Mouse (Mus musculus): ENCODE data around the gene Dgka. TPM values are rescaled to one million over a fixed set of nuclear protein-coding genes. Genes with fewer than 3 reads are reported as not detected.
"Not testable (repeated sequence)": the region's sequence is repeated elsewhere in the genome, so short reads cannot be mapped to it uniquely, and the experiment has no call there.

Dgka gene
- polyA plus RNA-seq, 1 experiment from 2014 or later, result 5.4 TPM

DNA sequence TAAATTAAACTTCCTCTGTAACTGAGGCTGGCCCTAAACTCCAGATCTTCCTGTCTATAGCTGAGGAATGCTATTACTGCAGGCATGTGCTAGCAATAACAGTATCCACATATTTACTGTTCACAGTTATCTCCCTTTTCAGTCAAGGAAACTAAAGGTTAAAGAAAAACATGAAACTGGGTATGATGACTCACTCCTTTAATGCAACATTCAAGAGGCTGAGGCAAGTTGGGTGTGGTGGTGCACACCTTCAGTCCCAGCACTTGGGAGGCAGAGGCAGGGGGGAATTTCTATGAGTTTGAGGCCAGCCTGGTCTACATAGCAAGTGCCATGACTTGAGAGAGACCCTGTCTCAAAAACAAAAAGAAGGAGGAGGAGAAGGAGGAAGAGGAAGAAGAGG, 12.7 kb downstream of the Dgka start:
- H3K9me3 ChIP-seq (ENCODE audit: control insufficient read depth, low read length), result no peaks in the 10 kb centered on the region; the same call in 1 of the 2 replicates
- no peaks in the 10 kb centered on the region for H3K4me1 ChIP-seq (ENCODE audit: control insufficient read depth in 2 of 2, insufficient read depth in 2 of 2, low read length in 2 of 2)
- no peak overlapping the region for H3K9ac ChIP-seq (ENCODE audit: low read length)

DNA sequence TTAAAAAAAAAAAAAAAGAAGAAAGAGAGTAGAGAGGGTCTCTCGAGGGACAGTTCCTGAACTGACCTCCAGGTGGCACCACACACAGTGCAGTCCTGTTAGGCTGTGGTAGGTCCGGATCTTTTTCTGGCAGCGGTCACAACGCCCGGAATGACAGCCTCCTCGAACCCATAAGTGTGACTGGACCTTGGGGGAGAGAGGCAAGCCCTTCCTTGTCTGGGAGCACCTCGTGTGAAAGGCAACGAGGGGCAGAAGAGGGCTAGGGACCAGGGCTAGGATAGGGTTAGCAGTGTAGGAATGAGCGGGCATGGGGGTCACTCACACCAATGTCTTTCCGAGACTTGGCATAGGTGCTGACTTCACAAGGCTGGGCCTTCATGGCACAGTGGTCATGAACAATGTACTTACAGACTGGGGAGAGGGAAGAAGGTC, 13.6 kb downstream of the Dgka start:
- no peak overlapping the region for H3K9ac ChIP-seq (ENCODE audit: low read length)
- H3K27ac ChIP-seq (replicated peaks in 1 of 2; ENCODE audit: control insufficient read depth in 1 of 2, insufficient read depth in 1 of 2, low read depth in 2 of 2, low read length in 2 of 2), result no peak overlapping the region
- H3K4me3 ChIP-seq (ENCODE audit: control insufficient read depth in 1 of 2, insufficient read depth in 1 of 2, low read depth in 1 of 2, low read length in 2 of 2), result no peak overlapping the region
- 21% methylated on average over 10 of the region's 10 CpGs for WGBS
- H3K9me3 ChIP-seq (ENCODE audit: control insufficient read depth, low read length), result no peaks in the 10 kb centered on the region; the same call in 1 of the 2 replicates
- no peaks in the 10 kb centered on the region for H3K27me3 ChIP-seq (ENCODE audit: control insufficient read depth, insufficient read depth, low read length)
- ATAC-seq (ENCODE audit: insufficient number of reproducible peaks, insufficient read depth, low FRiP score, low read depth), result peak; percentile 48
- H3K4me2 ChIP-seq (ENCODE audit: low read length), result 0 out of 2 replicates have a peak overlapping the region, but pooled peaks have one; percentile 12
- H3K36me3 ChIP-seq (ENCODE audit: control insufficient read depth, insufficient read depth, low read length), result no peaks in the 10 kb centered on the region
- no peaks in the 10 kb centered on the region for H3K4me1 ChIP-seq (ENCODE audit: control insufficient read depth in 2 of 2, insufficient read depth in 2 of 2, low read length in 2 of 2)

More for the DNA sequence above, 12.7 kb downstream of the Dgka start:
- Histone ChIP-seq H3K4me2 (ENCODE audit: low read length) (no peak overlapping the region), H3K27ac (replicated peaks in 1 of 2; ENCODE audit: control insufficient read depth in 1 of 2, insufficient read depth in 1 of 2, low read depth in 2 of 2, low read length in 2 of 2) (no peak overlapping the region), H3K36me3 (ENCODE audit: control insufficient read depth, insufficient read depth, low read length) (no peaks in the 10 kb centered on the region), H3K27me3 (ENCODE audit: control insufficient read depth, insufficient read depth, low read length) (no peaks in the 10 kb centered on the region), H3K4me3 (ENCODE audit: control insufficient read depth in 1 of 2, insufficient read depth in 1 of 2, low read depth in 1 of 2, low read length in 2 of 2) (no peak overlapping the region)
- no peak for ATAC-seq (ENCODE audit: insufficient number of reproducible peaks, insufficient read depth, low FRiP score, low read depth)

- Histone ChIP-seq H3K4me3 (ENCODE audit: control insufficient read depth in 1 of 2, insufficient read depth in 1 of 2, low read depth in 1 of 2, low read length in 2 of 2) (no peak overlapping the region), H3K36me3 (ENCODE audit: control insufficient read depth, insufficient read depth, low read length) (no peaks in the 10 kb centered on the region), H3K9ac (ENCODE audit: low read length) (no peak overlapping the region), H3K27me3 (ENCODE audit: control insufficient read depth, insufficient read depth, low read length) (no peaks in the 10 kb centered on the region), H3K27ac (replicated peaks in 1 of 2; ENCODE audit: control insufficient read depth in 1 of 2, insufficient read depth in 1 of 2, low read depth in 2 of 2, low read length in 2 of 2) (no peak overlapping the region), H3K4me1 (ENCODE audit: control insufficient read depth in 2 of 2, insufficient read depth in 2 of 2, low read length in 2 of 2) (no peaks in the 10 kb centered on the region), H3K9me3 (ENCODE audit: control insufficient read depth, low read length) (no peaks in the 10 kb centered on the region; the same call in 1 of the 2 replicates), H3K4me2 (ENCODE audit: low read length) (no peak overlapping the region)
- WGBS, result 70% methylated on average over 5 of the region's 5 CpGs
- ATAC-seq (ENCODE audit: insufficient number of reproducible peaks, insufficient read depth, low FRiP score, low read depth), result no peak
Observed at GRCm38 (mm10) chr10:128728059-128728458, 16.6 kb downstream of the Dgka start.

- H3K9me3 ChIP-seq (ENCODE audit: control insufficient read depth, low read length); H3K27ac ChIP-seq (replicated peaks in 1 of 2; ENCODE audit: control insufficient read depth in 1 of 2, insufficient read depth in 1 of 2, low read depth in 2 of 2, low read length in 2 of 2); H3K27me3 ChIP-seq (ENCODE audit: control insufficient read depth, insufficient read depth, low read length); H3K9ac ChIP-seq (ENCODE audit: low read length); H3K4me2 ChIP-seq (ENCODE audit: low read length); H3K4me3 ChIP-seq (ENCODE audit: control insufficient read depth in 1 of 2, insufficient read depth in 1 of 2, low read depth in 1 of 2, low read length in 2 of 2); ATAC-seq (ENCODE audit: insufficient number of reproducible peaks, insufficient read depth, low FRiP score, low read depth); H3K36me3 ChIP-seq (ENCODE audit: control insufficient read depth, insufficient read depth, low read length); H3K4me1 ChIP-seq (ENCODE audit: control insufficient read depth in 2 of 2, insufficient read depth in 2 of 2, low read length in 2 of 2): not testable (repeated sequence)
- WGBS, result 75% methylated on average over 3 of the region's 4 CpGs
Observed at GRCm38 (mm10) chr10:128725466-128725865, 19.2 kb downstream of the Dgka start.

- 80% methylated on average over 19 of the region's 19 CpGs for WGBS
- Histone ChIP-seq H3K4me1 (ENCODE audit: control insufficient read depth in 2 of 2, insufficient read depth in 2 of 2, low read length in 2 of 2) (no peaks in the 10 kb centered on the region), H3K9me3 (ENCODE audit: control insufficient read depth, low read length) (no peaks in the 10 kb centered on the region), H3K9ac (ENCODE audit: low read length) (no peak overlapping the region), H3K4me2 (ENCODE audit: low read length) (no peak overlapping the region), H3K4me3 (ENCODE audit: control insufficient read depth in 1 of 2, insufficient read depth in 1 of 2, low read depth in 1 of 2, low read length in 2 of 2) (no peak overlapping the region), H3K27ac (replicated peaks in 1 of 2; ENCODE audit: control insufficient read depth in 1 of 2, insufficient read depth in 1 of 2, low read depth in 2 of 2, low read length in 2 of 2) (no peak overlapping the region), H3K27me3 (ENCODE audit: control insufficient read depth, insufficient read depth, low read length) (no peaks in the 10 kb centered on the region), H3K36me3 (ENCODE audit: control insufficient read depth, insufficient read depth, low read length) (no peaks in the 10 kb centered on the region)
- no peak for ATAC-seq (ENCODE audit: insufficient number of reproducible peaks, insufficient read depth, low FRiP score, low read depth)
Observed at GRCm38 (mm10) chr10:128715559-128716537, 28.8 kb downstream of the Dgka start.

- not testable (repeated sequence) for H3K4me2 ChIP-seq (ENCODE audit: low read length); H3K4me3 ChIP-seq (ENCODE audit: control insufficient read depth in 1 of 2, insufficient read depth in 1 of 2, low read depth in 1 of 2, low read length in 2 of 2); H3K36me3 ChIP-seq (ENCODE audit: control insufficient read depth, insufficient read depth, low read length); ATAC-seq (ENCODE audit: insufficient number of reproducible peaks, insufficient read depth, low FRiP score, low read depth); H3K27ac ChIP-seq (replicated peaks in 1 of 2; ENCODE audit: control insufficient read depth in 1 of 2, insufficient read depth in 1 of 2, low read depth in 2 of 2, low read length in 2 of 2); H3K27me3 ChIP-seq (ENCODE audit: control insufficient read depth, insufficient read depth, low read length); H3K9ac ChIP-seq (ENCODE audit: low read length); H3K9me3 ChIP-seq (ENCODE audit: control insufficient read depth, low read length); H3K4me1 ChIP-seq (ENCODE audit: control insufficient read depth in 2 of 2, insufficient read depth in 2 of 2, low read length in 2 of 2)
- 89% methylated on average over 7 of the region's 7 CpGs for WGBS
Observed at GRCm38 (mm10) chr10:128711318-128711717, 33.3 kb downstream of the Dgka start.

DNA sequence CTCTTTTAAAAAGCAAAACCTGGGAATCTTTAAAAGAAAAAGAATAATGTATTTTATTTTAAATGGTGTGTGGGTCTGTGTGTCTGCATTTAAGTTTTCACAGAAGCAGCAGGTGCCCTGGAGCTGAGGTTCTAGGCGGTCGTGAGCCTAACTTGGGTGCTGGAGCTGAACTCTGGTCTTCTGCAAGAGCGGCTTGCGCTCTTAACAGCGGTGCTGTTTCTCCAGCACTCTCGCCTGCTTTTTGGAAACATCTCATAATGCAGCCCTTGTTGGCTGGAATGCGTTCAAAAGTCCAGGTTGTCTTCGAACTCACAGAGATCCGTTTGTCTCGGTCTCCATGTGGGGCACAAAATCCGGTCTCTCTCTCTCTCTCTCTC, 39.4 kb downstream of the Dgka start:
- peaks cover 5 to 19% of the 10 kb centered on the region in 2 experiments for H3K4me1 ChIP-seq (ENCODE audit: control insufficient read depth in 2 of 2, insufficient read depth in 2 of 2, low read length in 2 of 2)
- no peak for ATAC-seq (ENCODE audit: insufficient number of reproducible peaks, insufficient read depth, low FRiP score, low read depth)
- H3K9ac ChIP-seq (ENCODE audit: low read length), result peak overlapping the region; percentile 89
- H3K27ac ChIP-seq (replicated peaks in 1 of 2; ENCODE audit: control insufficient read depth in 1 of 2, insufficient read depth in 1 of 2, low read depth in 2 of 2, low read length in 2 of 2), result peak overlapping the region; percentile 42 to 97
- WGBS, result 9% methylated on average over 11 of the region's 11 CpGs
- no peaks in the 10 kb centered on the region for H3K9me3 ChIP-seq (ENCODE audit: control insufficient read depth, low read length)
- H3K36me3 ChIP-seq (ENCODE audit: control insufficient read depth, insufficient read depth, low read length), result peaks cover 31% of the 10 kb centered on the region
- peak overlapping the region; percentile 36 to 77 for H3K4me3 ChIP-seq (ENCODE audit: control insufficient read depth in 1 of 2, insufficient read depth in 1 of 2, low read depth in 1 of 2, low read length in 2 of 2)
- H3K4me2 ChIP-seq (ENCODE audit: low read length), result peak overlapping the region; percentile 68
- H3K27me3 ChIP-seq (ENCODE audit: control insufficient read depth, insufficient read depth, low read length), result no peaks in the 10 kb centered on the region
